8 mouse cellular contexts compared by ENCODE assay signal in genomic region chr17:29007243-29007640, GRCm38 (mm10). TPM values are rescaled to one million over a fixed set of nuclear protein-coding genes. Genes with fewer than 3 reads are reported as not detected.
DNase-seq lines count a peak whose midpoint lies in the region; ATAC-seq and TF ChIP-seq lines count a peak whose summit lies in the region.

No protein-coding gene starts in this region.

- TF ChIP-seq CTCF in bone marrow, adult 2 months (IDR thresholded peaks at IDR 0.05; ENCODE audit: control insufficient read depth, insufficient read depth, low read length): 0 out of 2 replicates have a peak, but pooled peaks have one; percentile 0
- no peak for TF ChIP-seq CTCF in small intestine, adult 2 months (IDR thresholded peaks at IDR 0.05; ENCODE audit: extremely low read depth, insufficient read length, insufficient replicate concordance, low read depth, low read length)

- no peak; the same call in 1 of the 2 replicates for ATAC-seq in forebrain, embryonic 13.5 days
- 0 out of 2 replicates have a peak, but pooled peaks have one; percentile 12 for ATAC-seq in limb, embryonic 15.5 days (ENCODE audit: insufficient number of reproducible peaks, low FRiP score, low TSS enrichment, low read depth)

- under 1% methylated on average over 19 of the region's 19 CpGs for WGBS in bone marrow, adult 2 months
- under 1% methylated on average over 19 of the region's 19 CpGs for WGBS in forebrain, embryonic 13.5 days
- WGBS in limb, embryonic 15.5 days: under 1% methylated on average over 19 of the region's 19 CpGs
- WGBS in small intestine, adult 2 months: under 1% methylated on average over 19 of the region's 19 CpGs

- H3K27ac ChIP-seq in bone marrow, adult 2 months (ENCODE audit: control insufficient read depth, insufficient read depth, low read depth, low read length, poor library complexity): peak overlapping the region; percentile 95
- peak overlapping the region; percentile 92 for H3K27ac ChIP-seq in forebrain, embryonic 13.5 days
- peak overlapping the region; percentile 87 for H3K27ac ChIP-seq in limb, embryonic 15.5 days
- peak overlapping the region; percentile 88 for H3K27ac ChIP-seq in small intestine, adult 2 months (ENCODE audit: insufficient read depth, low read depth, low read length)

- peak overlapping the region; percentile 78 for H3K4me2 ChIP-seq in forebrain, embryonic 13.5 days
- peak overlapping the region; percentile 69 for H3K4me2 ChIP-seq in limb, embryonic 15.5 days

- peak; percentile 28 for DNase-seq in layer of hippocampus, adult 11-12 months (ENCODE audit: low spot score)
- DNase-seq in layer of hippocampus, adult 18-20 months (ENCODE audit: low spot score in 2 of 2): no peak
- no peak for DNase-seq in kidney, adult 18-20 months
- no peak for DNase-seq in gastrocnemius, postnatal 25 days

- TF ChIP-seq POLR2A in bone marrow, adult 2 months (IDR thresholded peaks at IDR 0.05; ENCODE audit: borderline replicate concordance, control insufficient read depth, low read depth, low read length): no peak
- no peak for TF ChIP-seq POLR2A in small intestine, adult 2 months (IDR thresholded peaks at IDR 0.05; ENCODE audit: low read depth, low read length)

- H3K9me3 ChIP-seq in forebrain, embryonic 13.5 days (replicated peaks): no peaks in the 10 kb centered on the region
- H3K9me3 ChIP-seq in limb, embryonic 15.5 days: no peaks in the 10 kb centered on the region

- peak overlapping the region; percentile 100 for H3K4me3 ChIP-seq in bone marrow, adult 2 months (replicated peaks; ENCODE audit: control insufficient read depth, low read depth, low read length)
- H3K4me3 ChIP-seq in forebrain, embryonic 13.5 days: peak overlapping the region; percentile 69
- H3K4me3 ChIP-seq in limb, embryonic 15.5 days: peak overlapping the region; percentile 91
- peak overlapping the region; percentile 75 for H3K4me3 ChIP-seq in small intestine, adult 2 months (ENCODE audit: low read depth, low read length)

- H3K9ac ChIP-seq in forebrain, embryonic 13.5 days: peak overlapping the region; percentile 86
- peak overlapping the region; percentile 93 for H3K9ac ChIP-seq in limb, embryonic 15.5 days

- peaks cover 8% of the 10 kb centered on the region for H3K4me1 ChIP-seq in bone marrow, adult 2 months (ENCODE audit: control insufficient read depth, insufficient read depth, low read length)
- peaks cover 29% of the 10 kb centered on the region for H3K4me1 ChIP-seq in forebrain, embryonic 13.5 days
- peaks cover 15% of the 10 kb centered on the region for H3K4me1 ChIP-seq in limb, embryonic 15.5 days
- H3K4me1 ChIP-seq in small intestine, adult 2 months (ENCODE audit: control insufficient read depth, insufficient read depth, insufficient read length, low read length): peaks cover 10% of the 10 kb centered on the region; the same call in 1 of the 2 replicates

- H3K36me3 ChIP-seq in forebrain, embryonic 13.5 days (ENCODE audit: poor library complexity, severe bottlenecking): 0 out of 2 replicates have a peak, but pooled peaks cover 3% of the 10 kb centered on the region
- no peaks in the 10 kb centered on the region for H3K36me3 ChIP-seq in limb, embryonic 15.5 days
- no peaks in the 10 kb centered on the region for H3K36me3 ChIP-seq in small intestine, adult 2 months (ENCODE audit: control insufficient read depth, insufficient read depth, low read length)

- H3K27me3 ChIP-seq in forebrain, embryonic 13.5 days: no peaks in the 10 kb centered on the region
- no peaks in the 10 kb centered on the region for H3K27me3 ChIP-seq in limb, embryonic 15.5 days
- H3K27me3 ChIP-seq in small intestine, adult 2 months (ENCODE audit: control insufficient read depth, insufficient read depth, low read length): no peaks in the 10 kb centered on the region

RNA-seq across cellular contexts. Expression of gene Stk38, which starts 0.6 kb away (rescaled TPM):
- 10 to 100 TPM; 41.2 to 43.2 TPM for total RNA-seq in layer of hippocampus, adult 18-20 months (2021)
- polyA plus RNA-seq in bone marrow, adult 2 months (2011; ENCODE audit: insufficient read depth, insufficient read length, low replicate concordance, missing spikeins): 139 and 214 TPM in 2 replicates
- polyA plus RNA-seq in forebrain, embryonic 13.5 days (2015; fragmentation: Nextera tagmentation; extraction: Ambion mirVana): 128 and 136 TPM in 2 replicates
- polyA plus RNA-seq in limb, embryonic 15.5 days (2015; fragmentation: Nextera tagmentation; extraction: Ambion mirVana): 100 and 104 TPM in 2 replicates
- polyA plus RNA-seq in small intestine, adult 2 months (2012; rRNA removed): 35.5 and 105 TPM in 2 replicates
- total RNA-seq in gastrocnemius, postnatal 25 days (2021): 10 to 100 TPM; 25.2 to 26.4 TPM

RNA-seq across cellular contexts. Expression of gene Srsf3, which starts 25.2 kb away (rescaled TPM):
- 100 to 1,000 TPM; 136 to 144 TPM for total RNA-seq in layer of hippocampus, adult 18-20 months (2021)
- polyA plus RNA-seq in bone marrow, adult 2 months (2011; ENCODE audit: insufficient read depth, insufficient read length, low replicate concordance, missing spikeins): 212 and 214 TPM in 2 replicates
- polyA plus RNA-seq in forebrain, embryonic 13.5 days (2015; fragmentation: Nextera tagmentation; extraction: Ambion mirVana): 751 and 753 TPM in 2 replicates
- polyA plus RNA-seq in limb, embryonic 15.5 days (2015; fragmentation: Nextera tagmentation; extraction: Ambion mirVana): 513 and 518 TPM in 2 replicates
- polyA plus RNA-seq in small intestine, adult 2 months (2012; rRNA removed): 35.9 and 69.4 TPM in 2 replicates
- 10 to 100 TPM; 36.4 to 48.2 TPM for total RNA-seq in gastrocnemius, postnatal 25 days (2021)

RNA-seq across cellular contexts. Expression of gene Kctd20, which starts 55.5 kb away (rescaled TPM):
- total RNA-seq in layer of hippocampus, adult 18-20 months (2021): 10 to 100 TPM; 56.9 to 70.4 TPM
- 50.2 and 81.5 TPM in 2 replicates for polyA plus RNA-seq in bone marrow, adult 2 months (2011; ENCODE audit: insufficient read depth, insufficient read length, low replicate concordance, missing spikeins)
- polyA plus RNA-seq in forebrain, embryonic 13.5 days (2015; fragmentation: Nextera tagmentation; extraction: Ambion mirVana): 107 and 115 TPM in 2 replicates
- polyA plus RNA-seq in limb, embryonic 15.5 days (2015; fragmentation: Nextera tagmentation; extraction: Ambion mirVana): 88.9 and 98.7 TPM in 2 replicates
- polyA plus RNA-seq in small intestine, adult 2 months (2012; rRNA removed): 12.7 and 36.3 TPM in 2 replicates
- total RNA-seq in gastrocnemius, postnatal 25 days (2021): 10 to 100 TPM; 25.9 to 34.0 TPM
